Mouse (Mus musculus) testis, adult 2 months (tissue): ENCODE measurements around the gene Sit1.

Experiments
- CTCF ChIP-seq: fragments of 200-500 bp; IDR thresholded peaks from 2 replicates; pipeline ENCODE4 v1.5.1; 2012; ENCODE audit warnings: low read depth, mild to moderate bottlenecking, inconsistent platforms, low read length, moderate library complexity; ENCODE audit not compliant: control insufficient read depth, insufficient read depth, insufficient replicate concordance
- POLR2A ChIP-seq: fragments of 200-500 bp; IDR thresholded peaks from 2 replicates; pipeline ENCODE4 v1.6.1; 2012; ENCODE audit warnings: low read depth, mild to moderate bottlenecking, inconsistent platforms, low read length, moderate library complexity; ENCODE audit not compliant: control insufficient read depth

GRCm38 (mm10) chr4:43473636-43474035 is 9.9 kb downstream of the Sit1 start:
- TF ChIP-seq CTCF (no peak), POLR2A (no peak)
